Mouse (Mus musculus) 3T3-L1 (cell line): ENCODE data around the gene Slc35d1.
"Not testable (repeated sequence)": the region's sequence is repeated elsewhere in the genome, so short reads cannot be mapped to it uniquely, and the experiment has no call there.

Experiments
- DNase-seq: peaks from one replicate; pipeline ENCODE4 v3.0.0-alpha.2; 2015; ENCODE audit warnings: low read depth, low spot score

The Slc35d1 gene

GRCm38 (mm10) chr4:103188786-103189640 is 26.0 kb downstream of the Slc35d1 start:
- peak; percentile 78 for DNase-seq

GRCm38 (mm10) chr4:103180300-103180888 is 34.6 kb downstream of the Slc35d1 start:
- DNase-seq: no peak

GRCm38 (mm10) chr4:103179581-103179980 is 35.4 kb downstream of the Slc35d1 start:
- no peak for DNase-seq

GRCm38 (mm10) chr4:103178635-103179318 is 36.2 kb downstream of the Slc35d1 start:
- peak; percentile 26 for DNase-seq

GRCm38 (mm10) chr4:103177681-103178080 is 37.3 kb downstream of the Slc35d1 start:
- no peak for DNase-seq

GRCm38 (mm10) chr4:103174001-103174400 is 41.0 kb downstream of the Slc35d1 start:
- DNase-seq: no peak

GRCm38 (mm10) chr4:103173507-103173906 is 41.5 kb downstream of the Slc35d1 start:
- DNase-seq: no peak

GRCm38 (mm10) chr4:103171256-103171655 is 43.7 kb downstream of the Slc35d1 start:
- DNase-seq: no peak

- DNase-seq: not testable (repeated sequence)
These were observed 48.8 kb downstream of the Slc35d1 start for GRCm38 (mm10) chr4:103166198-103166597.

- no peak for DNase-seq
These were observed 56.2 kb downstream of the Slc35d1 start for GRCm38 (mm10) chr4:103158781-103159180.

- no peak for DNase-seq
These were observed 63.0 kb downstream of the Slc35d1 start for GRCm38 (mm10) chr4:103151946-103152345.

- DNase-seq: peak; percentile 75
These were observed 68.6 kb downstream of the Slc35d1 start for GRCm38 (mm10) chr4:103146339-103146738.

- no peak for DNase-seq
These were observed 78.0 kb downstream of the Slc35d1 start for GRCm38 (mm10) chr4:103136946-103137345.

- no peak for DNase-seq
These were observed 88.4 kb downstream of the Slc35d1 start for GRCm38 (mm10) chr4:103126533-103126932.

- DNase-seq: no peak
These were observed 91.4 kb downstream of the Slc35d1 start for GRCm38 (mm10) chr4:103123606-103124005.

GRCm38 (mm10) chr4:103123086-103123485 is 91.9 kb downstream of the Slc35d1 start:
- DNase-seq: peak; percentile 39

- no peak for DNase-seq
These were observed 94.0 kb downstream of the Slc35d1 start for GRCm38 (mm10) chr4:103120874-103121389.
